Mouse (Mus musculus) embryonic fibroblast, embryonic 13.5 days (primary cell): ENCODE measurements around the gene Slc7a1. TPM values are rescaled to one million over a fixed set of nuclear protein-coding genes. Genes with fewer than 3 reads are reported as not detected.
A peak's percentile ranks its signal among the peaks of the same experiment; 100 is the strongest.

ENCODE experiments used
- H3K27ac ChIP-seq: 2 replicates; pipeline ENCODE4 v1.5.1; 2012; ENCODE audit warnings: low read length, control low read depth, inconsistent platforms; ENCODE audit not compliant: insufficient read depth
- H3K4me1 ChIP-seq: 2 replicates; pipeline ENCODE4 v1.6.1; 2011; ENCODE audit warnings: low read length; ENCODE audit not compliant: control insufficient read depth, insufficient read depth
- H3K4me3 ChIP-seq: 2 replicates; pipeline ENCODE4 v1.5.1; 2011; ENCODE audit warnings: mild to moderate bottlenecking, control low read depth, low read length; ENCODE audit not compliant: insufficient read depth
- CTCF ChIP-seq: IDR thresholded peaks from 2 replicates; pipeline ENCODE4 v1.5.1; 2011; ENCODE audit warnings: mild to moderate bottlenecking, control low read depth, low read length, moderate library complexity, borderline replicate concordance; ENCODE audit not compliant: insufficient read depth
- POLR2A ChIP-seq: IDR thresholded peaks from 2 replicates; pipeline ENCODE4 v1.6.1; 2011; ENCODE audit warnings: low read depth, mild to moderate bottlenecking, control low read depth, low read length, moderate library complexity
- polyA plus RNA-seq: library from polyadenylated mRNA; stranded (reverse); fragments of >200 nt; gene quantifications from 2 replicates; pipeline ENCODE4 v1.2.4, GENCODE M21; 2011; ENCODE audit warnings: low read depth; ENCODE audit not compliant: missing spikeins, insufficient read length

Slc7a1 gene
- polyA plus RNA-seq, 1 experiment: 61.1 TPM

- TF ChIP-seq POLR2A (no peak), CTCF (no peak)
- Histone ChIP-seq H3K27ac (no peak overlapping the region), H3K4me3 (no peak overlapping the region), H3K4me1 (no peaks in the 10 kb centered on the region)
These were observed 19.5 kb downstream of the Slc7a1 start for GRCm38 (mm10) chr5:148380246-148380504.

- Histone ChIP-seq H3K4me1 (no peaks in the 10 kb centered on the region), H3K4me3 (no peak overlapping the region), H3K27ac (no peak overlapping the region)
- no peak for TF ChIP-seq POLR2A
- peak; percentile 41; the same call in 1 of the 2 replicates for TF ChIP-seq CTCF
These were observed 20.1 kb downstream of the Slc7a1 start for GRCm38 (mm10) chr5:148379455-148380245.

- TF ChIP-seq CTCF (no peak), POLR2A (no peak)
- H3K27ac ChIP-seq: no peak overlapping the region
- peaks cover 4% of the 10 kb centered on the region; the same call in 1 of the 2 replicates for H3K4me1 ChIP-seq
- no peak overlapping the region for H3K4me3 ChIP-seq
These were observed 21.0 kb downstream of the Slc7a1 start for GRCm38 (mm10) chr5:148378707-148379106.

GRCm38 (mm10) chr5:148378232-148378508 lies 21.5 kb downstream of the Slc7a1 start:
- TF ChIP-seq CTCF (no peak), POLR2A (no peak)
- Histone ChIP-seq H3K27ac (no peak overlapping the region), H3K4me1 (peaks cover 6% of the 10 kb centered on the region; the same call in 1 of the 2 replicates), H3K4me3 (no peak overlapping the region)

- no peak overlapping the region for H3K27ac ChIP-seq
- peaks cover 6% of the 10 kb centered on the region; the same call in 1 of the 2 replicates for H3K4me1 ChIP-seq
- no peak overlapping the region for H3K4me3 ChIP-seq
- TF ChIP-seq CTCF: no peak
- TF ChIP-seq POLR2A: no peak
These were observed 22.1 kb downstream of the Slc7a1 start for GRCm38 (mm10) chr5:148377439-148378231.

- TF ChIP-seq CTCF: no peak
- TF ChIP-seq POLR2A: no peak
- H3K4me1 ChIP-seq: peaks cover 6% of the 10 kb centered on the region; the same call in 1 of the 2 replicates
- no peak overlapping the region for H3K27ac ChIP-seq
- no peak overlapping the region for H3K4me3 ChIP-seq
These were observed 23.3 kb downstream of the Slc7a1 start for GRCm38 (mm10) chr5:148376358-148376757.

- H3K4me1 ChIP-seq: peaks cover 6% of the 10 kb centered on the region; the same call in 1 of the 2 replicates
- no peak overlapping the region for H3K27ac ChIP-seq
- no peak for TF ChIP-seq CTCF
- TF ChIP-seq POLR2A: no peak
- H3K4me3 ChIP-seq: no peak overlapping the region
These were observed 24.2 kb downstream of the Slc7a1 start for GRCm38 (mm10) chr5:148375480-148375879.

GRCm38 (mm10) chr5:148373092-148373685 lies 26.5 kb downstream of the Slc7a1 start:
- Histone ChIP-seq H3K27ac (no peak overlapping the region), H3K4me1 (peaks cover 6% of the 10 kb centered on the region; the same call in 1 of the 2 replicates), H3K4me3 (no peak overlapping the region)
- TF ChIP-seq CTCF: no peak
- no peak for TF ChIP-seq POLR2A

- Histone ChIP-seq H3K27ac (no peak overlapping the region), H3K4me3 (no peak overlapping the region), H3K4me1 (peaks cover 6% of the 10 kb centered on the region; the same call in 1 of the 2 replicates)
- no peak for TF ChIP-seq CTCF
- no peak for TF ChIP-seq POLR2A
These were observed 27.4 kb downstream of the Slc7a1 start for GRCm38 (mm10) chr5:148372005-148372917.
